8 mouse cellular contexts compared by ENCODE assay signal in the genomic region with DNA sequence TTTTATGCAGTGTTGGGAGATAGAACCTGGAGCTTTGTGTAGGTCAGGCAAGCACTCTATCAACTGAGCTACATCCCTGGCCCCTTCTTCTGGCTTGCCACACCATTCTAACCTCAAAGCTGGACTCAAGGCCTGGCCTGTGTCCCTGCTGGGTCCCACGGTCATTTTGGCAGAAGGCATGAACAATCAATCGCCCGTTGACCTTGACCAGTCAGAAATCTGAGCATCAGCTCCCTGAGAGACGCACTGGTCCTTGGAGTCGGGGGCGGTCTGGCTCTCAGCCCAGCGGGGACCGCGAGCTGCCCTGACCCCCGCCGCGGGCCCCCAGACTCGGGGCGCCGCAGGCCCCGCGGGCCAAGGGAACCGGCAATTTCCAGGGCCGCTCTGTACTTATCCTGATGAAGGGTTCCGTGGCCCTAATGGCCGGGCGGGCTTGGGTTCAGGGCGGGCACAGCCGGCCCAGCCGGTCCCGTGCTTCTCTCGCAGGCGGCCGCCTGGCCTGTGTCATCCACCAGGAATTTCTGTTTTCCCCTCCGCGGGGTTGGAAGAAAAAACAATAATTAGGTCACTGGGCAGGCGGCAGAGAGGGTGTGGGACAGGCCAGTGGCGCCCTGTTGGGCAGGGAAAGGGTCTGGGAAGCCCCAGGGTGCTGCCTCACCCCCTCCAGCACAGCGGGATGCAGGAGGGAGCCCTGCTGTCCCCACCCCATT.
DNase-seq lines count a peak whose midpoint lies in the region; ATAC-seq and TF ChIP-seq lines count a peak whose summit lies in the region.

No protein-coding gene starts in this region.

- H3K27me3 ChIP-seq in intestine, embryonic 14.5 days (replicated peaks; ENCODE audit: control insufficient read depth, insufficient read depth, low read length): no peaks in the 10 kb centered on the region
- H3K27me3 ChIP-seq in liver, postnatal 0 days (ENCODE audit: insufficient read depth, low read length): peaks cover 21% of the 10 kb centered on the region

- ATAC-seq in intestine, embryonic 14.5 days (replicated peaks; ENCODE audit: low FRiP score, low TSS enrichment, low read depth): peak; percentile 56
- ATAC-seq in liver, postnatal 0 days: peak; percentile 31; the same call in 1 of the 2 replicates
- no peak for ATAC-seq in granulocyte monocyte progenitor cell, adult 5-6 weeks (replicated peaks; ENCODE audit: poor library complexity, severe bottlenecking)

- DNase-seq in NIH3T3 (ENCODE audit: low read depth): peak; percentile 86
- DNase-seq in cerebellum, postnatal 10 days: peak; percentile 37
- peak; percentile 62 for DNase-seq in gastrocnemius, postnatal 25 days
- peak; percentile 71 for DNase-seq in intestine, embryonic 14.5 days (ENCODE audit: low spot score)
- DNase-seq in liver, postnatal 0 days: peak; percentile 29
- DNase-seq in ovary, postnatal 10 days (ENCODE audit: low spot score): peak; percentile 24
- no peak for DNase-seq in layer of hippocampus, adult 9-10 months (ENCODE audit: low spot score)

- H3K27ac ChIP-seq in intestine, embryonic 14.5 days (ENCODE audit: low read depth): no peak overlapping the region
- H3K27ac ChIP-seq in liver, postnatal 0 days (ENCODE audit: low read depth): no peak overlapping the region

- H3K9ac ChIP-seq in intestine, embryonic 14.5 days (ENCODE audit: low read length): peak overlapping the region; percentile 45
- peak overlapping the region; percentile 26 for H3K9ac ChIP-seq in liver, postnatal 0 days (replicated peaks)

- TF ChIP-seq EP300 in liver, postnatal 0 days (IDR thresholded peaks at IDR 0.05; ENCODE audit: low read depth): no peak

- H3K9me3 ChIP-seq in intestine, embryonic 14.5 days (ENCODE audit: control insufficient read depth, low read length): no peaks in the 10 kb centered on the region
- no peaks in the 10 kb centered on the region for H3K9me3 ChIP-seq in liver, postnatal 0 days (ENCODE audit: low read length)

- peaks cover 29% of the 10 kb centered on the region for H3K4me1 ChIP-seq in intestine, embryonic 14.5 days (replicated peaks; ENCODE audit: control insufficient read depth, insufficient read depth, low read length)
- peaks cover 3% of the 10 kb centered on the region; the same call in 1 of the 2 replicates for H3K4me1 ChIP-seq in liver, postnatal 0 days (ENCODE audit: insufficient read depth)

- no peak for TF ChIP-seq CTCF in liver, postnatal 0 days (IDR thresholded peaks at IDR 0.05; ENCODE audit: low read depth)

- peak overlapping the region; percentile 16 for H3K4me3 ChIP-seq in intestine, embryonic 14.5 days (ENCODE audit: low read depth, low read length)
- H3K4me3 ChIP-seq in liver, postnatal 0 days (ENCODE audit: low read depth, low read length): 0 out of 2 replicates have a peak overlapping the region, but pooled peaks have one; percentile 10

- H3K4me2 ChIP-seq in intestine, embryonic 14.5 days (ENCODE audit: low read length): peak overlapping the region; percentile 62
- H3K4me2 ChIP-seq in liver, postnatal 0 days (ENCODE audit: low read depth, low read length): peak overlapping the region; percentile 50

- 4% methylated on average over 34 of the region's 34 CpGs for WGBS in intestine, embryonic 14.5 days
- 10% methylated on average over 34 of the region's 34 CpGs for WGBS in liver, postnatal 0 days (ENCODE audit: insufficient replicate concordance)

- no peaks in the 10 kb centered on the region for H3K36me3 ChIP-seq in intestine, embryonic 14.5 days (ENCODE audit: control insufficient read depth, insufficient read depth, low read length)
- no peaks in the 10 kb centered on the region for H3K36me3 ChIP-seq in liver, postnatal 0 days (replicated peaks; ENCODE audit: insufficient read depth, low read length)
